Mouse (Mus musculus) liver, adult 2 months (tissue): ENCODE data around the gene Tcn2. TPM values are rescaled to one million over a fixed set of nuclear protein-coding genes. Genes with fewer than 3 reads are reported as not detected.

Experiments
- DNase-seq: peaks from one replicate; pipeline ENCODE4 v3.0.0-alpha.2; 2011; ENCODE audit warnings: low read depth, low spot score; ENCODE audit errors: extremely low read depth
- H3K27ac ChIP-seq: fragments of 200-500 bp; replicated peaks from 2 replicates; pipeline ENCODE4 v1.5.1; 2012; ENCODE audit warnings: low read depth, mild to moderate bottlenecking, control low read depth, inconsistent platforms, low read length; ENCODE audit not compliant: insufficient read depth
- H3K27me3 ChIP-seq: fragments of 200-500 bp; 2 replicates; pipeline ENCODE4 v1.6.1; 2012; ENCODE audit warnings: mild to moderate bottlenecking, moderate library complexity, low read length, inconsistent platforms; ENCODE audit not compliant: control insufficient read depth, insufficient read depth
- H3K36me3 ChIP-seq: fragments of 200-500 bp; 2 replicates; pipeline ENCODE4 v1.6.1; 2012; ENCODE audit warnings: low read length, inconsistent platforms; ENCODE audit not compliant: control insufficient read depth, insufficient read depth
- H3K4me1 ChIP-seq: fragments of 200-500 bp; 2 replicates; pipeline ENCODE4 v1.6.1; 2011; ENCODE audit warnings: low read length; ENCODE audit not compliant: control insufficient read depth, insufficient read depth
- H3K4me3 ChIP-seq: fragments of 200-500 bp; 2 replicates; pipeline ENCODE4 v1.5.1; 2011; ENCODE audit warnings: low read depth, mild to moderate bottlenecking, control low read depth, low read length, moderate library complexity; ENCODE audit not compliant: insufficient read depth
- H3K79me2 ChIP-seq: fragments of 200-500 bp; 2 replicates; pipeline ENCODE4 v1.6.1; 2012; ENCODE audit warnings: inconsistent platforms, mild to moderate bottlenecking, low read length, moderate library complexity; ENCODE audit not compliant: control insufficient read depth, insufficient read depth
- H3K9ac ChIP-seq: fragments of 200-500 bp; 2 replicates; pipeline ENCODE4 v1.6.1; 2012; ENCODE audit warnings: low read depth, mild to moderate bottlenecking, control low read depth, inconsistent platforms, low read length
- CTCF ChIP-seq: fragments of 200-500 bp; IDR thresholded peaks from 2 replicates; pipeline ENCODE4 v1.5.1; 2011; ENCODE audit warnings: low read depth, low read length, control low read depth
- POLR2A ChIP-seq: fragments of 200-500 bp; IDR thresholded peaks from 2 replicates; pipeline ENCODE4 v1.6.1; 2011; ENCODE audit warnings: low read length, control low read depth; ENCODE audit not compliant: insufficient read depth; ENCODE audit errors: extremely low read depth
- WGBS: fragments of 180-500 bp; shearing (Covaris S2); methylation state at CpG from one replicate; pipeline ENCODE4 v1.1.7; 2018; 5-methylcytosine and 5-hydroxymethylcytosine counted together
- polyA plus RNA-seq: library from polyadenylated mRNA; depleted of rRNA; stranded (reverse); fragments of >200 nt; gene quantifications from 2 replicates; pipeline ENCODE4 v1.2.3, GENCODE M21; 2012
- total RNA-seq: library from RNA; depleted of rRNA; stranded (reverse); fragments of >200 nt; gene quantifications from 2 replicates; pipeline ENCODE4 v1.2.3, GENCODE M21; 2014

Gene Tcn2
- total and polyA plus RNA-seq, 2 experiments: 101 to 211 TPM

DNA sequence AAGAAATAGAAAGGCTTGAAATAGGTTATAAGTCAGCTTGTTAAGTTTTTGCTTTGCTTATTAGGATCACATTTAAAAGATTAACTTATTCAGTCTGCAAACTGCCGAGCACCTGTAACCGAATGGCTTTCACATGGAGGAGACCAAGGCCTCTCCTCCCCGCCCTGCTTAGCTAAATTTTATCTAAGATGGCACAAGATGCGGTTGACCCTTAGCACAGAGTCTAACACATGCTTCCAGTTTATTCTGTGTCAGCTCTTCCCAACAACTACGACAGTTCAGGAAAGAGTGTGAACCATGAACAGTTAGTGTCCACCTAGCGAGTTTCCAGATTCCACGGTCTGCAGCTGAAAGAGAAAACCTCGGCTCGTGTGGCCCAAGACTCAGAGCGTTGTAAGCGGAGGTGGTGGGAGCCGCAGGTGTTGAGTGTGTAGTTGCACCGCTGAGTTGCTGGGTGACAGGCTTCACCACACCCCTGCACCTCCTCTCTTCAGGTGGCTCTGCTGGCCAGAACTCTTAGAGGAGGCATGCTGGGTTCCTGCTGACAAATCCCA lies 5.4 kb upstream of the Tcn2 start:
- peak; percentile 93 for DNase-seq
- no peak overlapping the region for H3K9ac ChIP-seq

DNA sequence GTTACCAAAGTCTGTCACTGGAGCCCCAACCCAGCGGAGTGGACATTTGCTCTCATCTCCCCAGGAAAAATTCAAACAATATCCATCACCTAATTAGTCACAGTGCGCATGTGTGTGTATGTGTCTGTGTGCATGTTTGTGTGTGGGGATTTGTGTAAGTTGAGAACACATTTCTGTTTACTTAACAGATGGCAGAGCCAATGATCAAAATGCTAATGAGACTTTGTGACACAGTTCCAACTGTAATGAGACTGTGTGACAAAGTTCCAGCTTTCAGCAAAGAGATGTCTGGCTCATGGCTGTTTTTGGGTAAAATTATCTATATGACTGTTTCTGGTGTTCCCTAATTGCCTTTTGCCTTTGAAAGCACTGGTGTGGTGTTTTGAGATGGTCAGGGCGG lies 4.4 kb upstream of the Tcn2 start:
- Histone ChIP-seq H3K36me3 (no peaks in the 10 kb centered on the region), H3K4me3 (no peak overlapping the region), H3K79me2 (no peaks in the 10 kb centered on the region), H3K9ac (no peak overlapping the region), H3K27ac (no peak overlapping the region), H3K27me3 (no peaks in the 10 kb centered on the region), H3K4me1 (0 out of 2 replicates have a peak, but pooled peaks cover 1% of the 10 kb centered on the region)
- DNase-seq: peak; percentile 44
- TF ChIP-seq POLR2A (no peak), CTCF (no peak)
- WGBS: 93% methylated on average over 3 of the region's 3 CpGs

More for the DNA sequence above, 5.4 kb upstream of the Tcn2 start:
- peak overlapping the region; percentile 24 for H3K27ac ChIP-seq
- no peaks in the 10 kb centered on the region for H3K36me3 ChIP-seq
- no peaks in the 10 kb centered on the region for H3K27me3 ChIP-seq
- WGBS: 49% methylated on average over 13 of the region's 13 CpGs
- TF ChIP-seq POLR2A (no peak), CTCF (no peak)
- no peaks in the 10 kb centered on the region for H3K4me1 ChIP-seq
- no peaks in the 10 kb centered on the region for H3K79me2 ChIP-seq
- H3K4me3 ChIP-seq: no peak overlapping the region

- no peak overlapping the region for H3K4me3 ChIP-seq
- 77% methylated on average over 4 of the region's 4 CpGs for WGBS
- DNase-seq: no peak
- no peaks in the 10 kb centered on the region for H3K27me3 ChIP-seq
- no peak for TF ChIP-seq CTCF
- TF ChIP-seq POLR2A: no peak
- H3K4me1 ChIP-seq: 0 out of 2 replicates have a peak, but pooled peaks cover 3% of the 10 kb centered on the region
- no peaks in the 10 kb centered on the region for H3K79me2 ChIP-seq
- H3K36me3 ChIP-seq: no peaks in the 10 kb centered on the region
- no peak overlapping the region for H3K9ac ChIP-seq
- H3K27ac ChIP-seq: no peak overlapping the region
These were observed 3.2 kb upstream of the Tcn2 start for GRCm38 (mm10) chr11:3935135-3935534.

DNA sequence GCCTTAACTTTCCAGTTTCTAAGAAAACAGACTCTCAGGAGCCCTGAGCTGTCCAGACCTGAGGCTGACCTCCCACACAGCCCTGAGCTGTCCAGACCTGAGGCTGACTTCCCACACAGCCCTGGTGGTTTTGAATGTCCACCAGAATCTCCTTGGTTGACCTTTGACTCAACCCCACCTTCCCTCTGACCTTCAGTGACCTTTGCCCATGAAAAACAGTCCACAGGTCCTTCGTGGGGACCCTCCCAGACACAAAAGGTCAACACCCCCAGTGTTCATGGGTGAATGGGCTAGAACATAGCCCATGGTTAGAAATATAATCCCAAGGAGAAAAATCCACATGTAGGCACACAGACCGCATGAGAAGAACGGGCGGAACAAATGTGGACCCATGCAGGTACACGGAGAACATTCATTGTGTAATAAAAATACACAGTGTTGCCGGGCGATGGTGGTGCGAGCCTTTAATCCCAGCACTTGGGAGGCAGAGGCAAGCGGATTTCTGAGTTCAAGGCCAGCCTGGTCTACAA lies 1.9 kb upstream of the Tcn2 start:
- Histone ChIP-seq H3K4me3 (no peak overlapping the region), H3K4me1 (peaks cover 3% of the 10 kb centered on the region; the same call in 1 of the 2 replicates), H3K79me2 (no peaks in the 10 kb centered on the region), H3K27me3 (no peaks in the 10 kb centered on the region), H3K9ac (no peak overlapping the region), H3K36me3 (no peaks in the 10 kb centered on the region), H3K27ac (no peak overlapping the region)
- DNase-seq: no peak
- WGBS: 86% methylated on average over 9 of the region's 9 CpGs
- TF ChIP-seq POLR2A (no peak), CTCF (no peak)

GRCm38 (mm10) chr11:3930931-3931330 lies 1.0 kb downstream of the Tcn2 start:
- TF ChIP-seq POLR2A (no peak), CTCF (no peak)
- Histone ChIP-seq H3K79me2 (no peaks in the 10 kb centered on the region), H3K27ac (peak overlapping the region; percentile 20; the same call in 1 of the 2 replicates), H3K27me3 (no peaks in the 10 kb centered on the region), H3K9ac (peak overlapping the region; percentile 45), H3K36me3 (peaks cover 9% of the 10 kb centered on the region), H3K4me1 (peaks cover 3% of the 10 kb centered on the region; the same call in 1 of the 2 replicates), H3K4me3 (peak overlapping the region; percentile 57)
- 35% methylated on average over 6 of the region's 6 CpGs for WGBS
- no peak for DNase-seq

GRCm38 (mm10) chr11:3930019-3930418 lies 1.9 kb downstream of the Tcn2 start:
- TF ChIP-seq POLR2A (no peak), CTCF (no peak)
- peaks cover 12% of the 10 kb centered on the region for H3K36me3 ChIP-seq
- no peak overlapping the region for H3K27ac ChIP-seq
- H3K27me3 ChIP-seq: no peaks in the 10 kb centered on the region
- 66% methylated on average over 4 of the region's 4 CpGs for WGBS
- no peak overlapping the region for H3K9ac ChIP-seq
- no peaks in the 10 kb centered on the region for H3K79me2 ChIP-seq
- peaks cover 3% of the 10 kb centered on the region; the same call in 1 of the 2 replicates for H3K4me1 ChIP-seq
- no peak for DNase-seq
- peak overlapping the region; percentile 57 for H3K4me3 ChIP-seq
